Mouse (Mus musculus): ENCODE data around the gene Slc35e2.

Slc35e2 gene

GRCm38 (mm10) chr4:155577132-155577531 is 24.1 kb upstream of the Slc35e2 start:
- no peak for DNase-seq (ENCODE audit: low spot score)

DNA sequence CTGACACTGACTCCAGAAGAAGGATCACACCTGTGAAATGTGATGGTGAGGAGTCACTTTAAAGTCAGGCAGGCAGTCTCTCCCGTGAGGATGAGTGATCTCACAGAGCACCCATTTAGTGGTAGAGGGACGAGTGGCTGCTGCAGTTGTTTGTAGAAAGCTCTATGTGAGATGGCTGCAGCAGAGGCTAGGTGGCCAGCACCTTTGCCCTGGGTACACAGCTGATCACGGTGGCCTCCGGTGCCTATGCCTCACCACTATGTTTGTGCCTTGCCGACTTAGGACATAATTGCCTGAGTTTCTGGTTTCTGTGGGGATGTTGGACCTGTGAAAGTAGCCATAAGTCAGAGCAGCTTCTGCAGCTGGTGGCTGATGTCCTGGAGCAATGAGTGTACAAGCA is 23.5 kb upstream of the Slc35e2 start:
- DNase-seq (ENCODE audit: low spot score), result no peak

- DNase-seq (ENCODE audit: low spot score), result no peak
Observed at GRCm38 (mm10) chr4:155578336-155579125, 22.7 kb upstream of the Slc35e2 start.

- DNase-seq (ENCODE audit: low spot score), result peak; percentile 75
Observed at GRCm38 (mm10) chr4:155580420-155580819, 20.8 kb upstream of the Slc35e2 start.

- DNase-seq (ENCODE audit: low spot score), result no peak
Observed at GRCm38 (mm10) chr4:155582279-155582905, 18.8 kb upstream of the Slc35e2 start.

GRCm38 (mm10) chr4:155589356-155589755 is 11.9 kb upstream of the Slc35e2 start:
- DNase-seq (ENCODE audit: low spot score), result no peak

DNA sequence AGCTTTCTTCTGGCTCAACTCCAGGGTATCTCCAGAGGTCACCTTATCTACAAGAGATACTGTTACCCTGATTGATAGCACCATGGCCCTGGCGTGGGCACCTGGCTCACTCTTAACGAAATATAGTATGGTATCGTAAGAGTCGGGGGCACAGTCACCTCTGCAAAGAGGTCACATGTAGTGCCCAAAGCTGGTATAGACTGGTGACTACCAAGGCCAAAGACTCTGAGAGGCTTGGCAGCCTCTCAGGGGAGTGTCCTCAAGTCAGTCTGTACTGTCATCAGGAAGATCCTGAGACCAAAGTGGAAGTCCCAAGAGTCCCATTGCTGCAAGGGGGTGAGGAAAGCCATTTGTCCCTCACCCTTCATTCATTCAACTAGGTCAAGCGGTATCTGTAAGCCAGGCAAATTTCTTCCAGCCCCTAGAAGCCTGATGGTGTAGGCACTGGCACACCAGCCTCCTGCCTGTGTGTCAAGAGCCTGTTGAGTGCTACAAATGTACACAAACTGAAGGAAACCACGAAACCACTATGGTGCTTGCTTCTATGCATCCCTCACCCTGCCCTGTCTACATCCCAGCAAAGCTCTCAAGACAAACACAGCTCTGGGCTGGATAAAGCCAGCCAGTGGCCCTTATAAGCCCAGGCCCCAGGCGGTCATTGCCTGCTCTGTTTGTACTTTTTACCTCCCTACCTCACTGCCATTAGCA is 10.1 kb upstream of the Slc35e2 start:
- no peak for DNase-seq (ENCODE audit: low spot score)

DNA sequence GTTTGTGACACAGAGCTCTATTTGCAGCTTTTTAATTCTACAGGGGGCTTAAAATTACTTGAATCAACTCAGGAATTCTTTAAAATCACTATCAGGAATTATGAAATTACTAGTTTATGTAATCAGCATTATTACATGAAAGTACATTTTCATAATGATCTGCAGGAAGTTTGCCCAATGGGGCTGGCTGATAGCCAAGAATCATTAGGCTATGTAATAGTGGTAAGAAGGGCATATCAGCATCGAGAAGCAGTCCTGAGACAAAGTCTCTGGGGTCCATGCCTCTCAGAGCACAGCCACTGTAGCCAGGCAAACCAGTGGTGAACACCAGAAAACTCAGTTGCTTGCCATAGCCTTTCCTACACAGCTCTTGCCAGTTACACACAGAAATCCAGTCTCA is 7.4 kb upstream of the Slc35e2 start:
- DNase-seq (ENCODE audit: low spot score), result no peak

DNA sequence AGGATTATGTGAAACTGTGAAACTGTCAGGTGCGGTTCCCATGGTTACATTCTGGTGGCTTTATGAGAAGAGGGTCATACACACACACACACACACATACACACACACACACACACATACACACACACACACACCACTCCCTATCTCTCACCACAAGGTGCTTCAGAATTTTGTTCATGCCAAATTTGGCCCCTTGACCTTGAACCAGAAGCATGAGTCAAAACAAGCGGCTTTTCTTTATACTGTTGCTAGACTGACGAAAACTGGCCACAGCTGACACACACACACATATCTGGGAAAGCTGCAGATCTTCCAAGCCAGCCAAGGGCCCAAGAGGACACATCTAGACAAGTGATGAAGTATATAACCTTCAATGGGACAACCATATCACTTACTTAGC is 5.4 kb upstream of the Slc35e2 start:
- no peak for DNase-seq (ENCODE audit: low spot score)

- no peak for DNase-seq (ENCODE audit: low spot score)
Observed at GRCm38 (mm10) chr4:155596606-155597005, 4.6 kb upstream of the Slc35e2 start.

DNA sequence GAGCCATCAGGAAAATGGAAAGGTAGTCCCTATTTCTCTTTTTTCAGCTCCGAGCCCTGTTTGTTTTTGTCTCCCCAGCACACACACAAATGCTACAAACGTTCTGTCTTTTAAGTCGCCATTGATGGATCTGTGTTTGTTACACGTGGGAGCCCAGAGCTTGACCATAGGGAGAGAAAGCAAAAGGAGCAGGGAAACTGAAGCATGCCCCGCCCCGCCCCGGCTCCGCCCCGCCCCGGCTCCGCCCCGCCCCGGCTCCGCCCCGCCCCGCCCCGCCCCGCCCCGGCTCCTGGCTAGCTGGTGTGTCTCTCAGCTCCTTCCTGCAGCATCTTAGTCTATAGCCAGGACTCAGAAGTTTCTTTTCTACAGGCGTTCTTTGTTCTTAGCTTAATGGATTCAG is 2.7 kb upstream of the Slc35e2 start:
- no peak for DNase-seq (ENCODE audit: low spot score)

GRCm38 (mm10) chr4:155599901-155600825 is 1.1 kb upstream of the Slc35e2 start:
- DNase-seq (ENCODE audit: low spot score), result no peak

GRCm38 (mm10) chr4:155601997-155602456 is 811 bp downstream of the Slc35e2 start:
- DNase-seq (ENCODE audit: low spot score), result no peak

- DNase-seq (ENCODE audit: low spot score), result no peak
Observed at GRCm38 (mm10) chr4:155602753-155603152, 1.5 kb downstream of the Slc35e2 start.

DNA sequence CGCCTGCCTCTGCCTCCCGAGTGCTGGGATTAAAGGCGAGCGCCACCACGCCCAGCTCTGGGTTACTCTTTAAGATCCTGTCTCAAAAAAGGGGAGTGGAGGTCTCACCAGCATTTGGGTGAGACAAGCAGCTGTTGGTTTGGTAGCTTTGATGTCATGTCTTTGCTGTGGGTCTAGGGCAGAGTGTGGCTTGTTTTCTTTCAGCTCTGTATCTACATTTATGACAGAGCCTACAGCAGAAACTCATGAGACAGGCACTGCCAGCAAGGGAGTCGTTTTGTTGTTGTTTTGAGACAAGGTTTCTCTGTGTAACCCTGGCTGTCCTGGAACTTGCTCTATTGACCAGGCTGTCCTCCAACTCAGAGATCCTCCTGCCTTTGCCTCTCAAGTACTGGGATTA is 2.6 kb downstream of the Slc35e2 start:
- DNase-seq (ENCODE audit: low spot score), result no peak

DNA sequence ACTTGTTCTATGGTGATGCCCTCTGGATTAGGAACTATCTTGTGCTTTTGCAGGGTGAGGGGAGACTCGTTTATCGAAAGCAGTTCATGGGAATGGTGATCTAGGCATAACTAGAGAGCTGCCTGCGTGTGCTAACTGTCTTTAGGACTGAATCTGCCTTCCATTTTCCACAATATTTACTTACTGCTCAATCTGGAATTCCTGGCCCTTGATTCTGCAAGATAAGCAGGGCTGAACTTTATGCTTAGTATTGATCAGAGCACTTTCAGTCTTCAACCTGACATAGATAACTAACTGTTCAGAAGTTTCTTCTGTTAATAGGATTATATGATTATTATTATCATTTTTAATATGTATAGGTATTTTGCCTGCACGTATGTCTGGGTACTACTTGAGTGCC is 3.9 kb downstream of the Slc35e2 start:
- no peak for DNase-seq (ENCODE audit: low spot score)

- DNase-seq (ENCODE audit: low spot score), result no peak
Observed at GRCm38 (mm10) chr4:155606825-155607224, 5.6 kb downstream of the Slc35e2 start.

- no peak for DNase-seq (ENCODE audit: low spot score)
Observed at GRCm38 (mm10) chr4:155611860-155612259, 10.6 kb downstream of the Slc35e2 start.

DNA sequence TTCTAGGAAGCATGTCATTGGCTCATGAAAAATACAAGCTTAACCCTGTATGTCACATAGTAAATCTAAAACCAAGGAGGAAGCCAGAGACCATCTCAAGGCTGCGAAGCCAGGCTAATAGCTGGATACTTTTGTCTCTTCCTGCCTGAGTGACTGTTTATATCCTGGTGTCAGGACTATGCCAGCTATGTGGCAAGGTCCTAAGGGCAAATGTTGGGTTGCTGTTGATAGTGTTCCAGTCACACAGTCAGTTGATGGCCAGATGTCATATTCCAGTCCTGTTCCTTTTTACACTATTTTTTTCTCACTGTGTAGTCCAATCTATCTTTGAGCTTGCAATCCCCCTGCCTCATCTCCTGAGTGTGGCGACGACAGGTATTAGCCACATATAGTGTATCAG is 12.0 kb downstream of the Slc35e2 start:
- DNase-seq (ENCODE audit: low spot score), result no peak

DNA sequence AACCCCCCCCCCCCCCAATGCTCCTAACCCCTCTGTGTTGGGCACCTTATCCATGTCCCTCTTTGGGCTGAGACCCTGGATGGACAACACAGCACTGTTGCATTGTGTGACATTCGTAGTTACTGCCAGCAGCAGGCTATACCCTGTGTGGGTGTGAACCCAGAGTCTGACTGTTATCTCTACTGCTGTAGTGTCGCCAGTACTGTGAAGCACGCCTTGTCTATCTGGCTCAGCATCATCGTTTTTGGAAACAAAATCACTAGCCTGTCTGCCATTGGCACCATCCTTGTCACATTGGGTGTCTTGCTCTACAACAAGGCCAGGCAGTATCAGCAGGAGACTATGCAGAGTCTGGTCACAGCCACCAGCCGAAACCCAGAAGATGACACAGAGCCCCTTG is 17.1 kb downstream of the Slc35e2 start:
- DNase-seq (ENCODE audit: low spot score), result no peak

DNA sequence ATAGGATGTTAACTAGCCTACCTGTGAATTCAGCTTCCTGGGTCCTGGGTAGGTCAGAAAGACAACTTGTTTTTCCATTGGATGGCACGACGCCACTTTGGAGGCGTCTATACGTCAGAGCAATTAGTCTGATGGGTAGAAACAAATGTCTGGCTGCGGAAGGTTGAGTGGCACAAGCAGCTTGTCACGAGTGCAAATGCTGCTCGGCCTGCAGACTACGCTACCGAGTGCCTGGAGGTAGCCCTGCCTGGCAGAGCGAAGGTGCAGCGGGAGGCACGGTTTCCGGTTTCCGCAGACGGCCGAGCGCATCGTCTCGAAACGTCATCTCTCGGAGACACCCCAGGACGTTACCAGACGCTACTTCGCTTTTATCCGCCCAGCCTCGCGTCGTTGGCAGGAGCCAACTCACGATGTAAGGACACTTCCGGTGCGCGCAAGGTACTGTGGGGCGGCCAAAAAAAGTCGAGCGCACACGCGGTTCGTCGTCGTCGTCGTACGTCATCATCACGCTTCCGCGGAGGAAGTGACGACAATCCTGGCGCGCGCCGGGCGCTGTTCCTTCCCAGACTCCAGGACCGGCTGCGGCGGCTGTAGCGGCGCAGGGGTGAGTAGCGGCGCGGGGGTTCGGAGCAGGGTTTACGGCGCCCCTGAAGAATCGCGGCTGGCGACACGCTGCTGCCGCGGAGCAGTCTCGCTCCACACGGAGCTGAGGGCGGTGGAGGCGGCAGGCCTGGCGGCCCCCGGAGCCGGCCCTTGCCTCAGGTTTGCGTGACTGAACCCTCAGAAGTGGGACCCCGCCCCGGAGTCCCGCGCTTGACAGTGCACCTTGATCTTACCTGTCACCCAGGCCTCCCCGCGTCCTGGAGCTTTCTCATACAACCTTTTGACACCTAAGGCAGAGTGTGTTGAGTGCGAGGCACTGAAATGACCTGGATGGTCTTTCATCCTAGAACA is 23.4 kb downstream of the Slc35e2 start, which contains the start of gene Cdk11b:
Gene Cdk11b, plus strand, starts transcription at position 517 of the 954 bp plus-strand sequence.
- DNase-seq (ENCODE audit: low spot score), result peak; percentile 99
